Mouse (Mus musculus) gastrocnemius, postnatal 36 days (tissue): ENCODE measurements around the gene Zfp46. TPM values are rescaled to one million over a fixed set of nuclear protein-coding genes. Genes with fewer than 3 reads are reported as not detected.

Experiments used
- DNase-seq, 2 experiments: peaks; one replicate each; pipeline ENCODE4 v3.0.0; 2022
- intact Hi-C: fragments of 180-260 bp; cut with DNase I; formaldehyde crosslinking; loops from one replicate; pipeline ENCODE4 v1.15.1; 2025
- total RNA-seq, 2 experiments: library from RNA; stranded (reverse); gene quantifications; 2 replicates each; pipeline ENCODE4 v1.2.3; 2021

Gene Zfp46
- total RNA-seq, 2 experiments from 2014 or later: 19.7 to 22.4 TPM

DNA sequence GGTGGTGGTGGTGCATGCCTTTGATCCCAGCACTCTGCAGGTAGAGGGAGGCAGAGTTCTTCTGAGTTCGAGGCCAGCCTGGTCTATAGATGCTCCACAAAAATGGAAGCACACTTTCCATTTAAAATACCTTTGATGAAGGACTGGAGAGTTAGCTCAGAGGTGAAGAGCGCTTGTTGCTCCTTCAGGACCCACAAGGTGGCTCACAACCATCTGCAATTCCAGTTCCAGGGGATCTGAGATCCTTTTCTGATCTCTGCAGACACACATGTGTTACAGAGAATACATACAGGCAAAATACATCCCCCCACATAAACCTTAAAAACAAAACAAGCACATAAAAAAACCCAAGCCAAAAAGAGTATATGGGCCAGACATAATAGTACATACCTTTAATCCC is 23.9 kb downstream of the Zfp46 start:
- no peak for DNase-seq
- intact Hi-C loops: no loop called here

DNA sequence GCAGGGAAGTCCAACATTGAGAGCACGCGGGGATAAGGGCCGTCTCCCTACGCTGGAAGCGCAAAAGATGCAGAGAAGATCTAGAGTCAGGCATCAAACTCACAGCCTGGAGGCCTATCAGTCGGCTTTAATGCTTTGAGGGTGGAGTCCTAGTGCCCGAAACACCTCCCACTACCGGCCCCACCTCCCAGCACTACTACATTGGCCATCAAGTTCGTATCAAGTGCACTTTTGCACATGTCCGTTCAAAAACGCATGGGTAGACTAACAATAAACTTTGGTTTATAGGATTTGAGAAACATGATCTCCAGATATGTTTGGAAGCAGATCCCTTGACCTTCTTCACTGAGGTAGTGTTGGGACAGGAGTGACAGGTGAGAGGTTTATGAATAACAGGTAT is 25.3 kb downstream of the Zfp46 start:
- intact Hi-C loops: loop anchor here (2.0 kb wide), 1 partner anchor 49 kb away; no protein-coding TSS in a partner anchor

GRCm38 (mm10) chr4:136310229-136311041 is 26.0 kb downstream of the Zfp46 start, which contains the start of gene Hnrnpr:
Gene Hnrnpr, plus strand, starts transcription at chr4:136310942.
- intact Hi-C loops: loop anchor here (2.0 kb wide), 1 partner anchor 50 kb away; no protein-coding TSS in a partner anchor

More for the DNA sequence above, 25.3 kb downstream of the Zfp46 start:
- no peak for DNase-seq

DNA sequence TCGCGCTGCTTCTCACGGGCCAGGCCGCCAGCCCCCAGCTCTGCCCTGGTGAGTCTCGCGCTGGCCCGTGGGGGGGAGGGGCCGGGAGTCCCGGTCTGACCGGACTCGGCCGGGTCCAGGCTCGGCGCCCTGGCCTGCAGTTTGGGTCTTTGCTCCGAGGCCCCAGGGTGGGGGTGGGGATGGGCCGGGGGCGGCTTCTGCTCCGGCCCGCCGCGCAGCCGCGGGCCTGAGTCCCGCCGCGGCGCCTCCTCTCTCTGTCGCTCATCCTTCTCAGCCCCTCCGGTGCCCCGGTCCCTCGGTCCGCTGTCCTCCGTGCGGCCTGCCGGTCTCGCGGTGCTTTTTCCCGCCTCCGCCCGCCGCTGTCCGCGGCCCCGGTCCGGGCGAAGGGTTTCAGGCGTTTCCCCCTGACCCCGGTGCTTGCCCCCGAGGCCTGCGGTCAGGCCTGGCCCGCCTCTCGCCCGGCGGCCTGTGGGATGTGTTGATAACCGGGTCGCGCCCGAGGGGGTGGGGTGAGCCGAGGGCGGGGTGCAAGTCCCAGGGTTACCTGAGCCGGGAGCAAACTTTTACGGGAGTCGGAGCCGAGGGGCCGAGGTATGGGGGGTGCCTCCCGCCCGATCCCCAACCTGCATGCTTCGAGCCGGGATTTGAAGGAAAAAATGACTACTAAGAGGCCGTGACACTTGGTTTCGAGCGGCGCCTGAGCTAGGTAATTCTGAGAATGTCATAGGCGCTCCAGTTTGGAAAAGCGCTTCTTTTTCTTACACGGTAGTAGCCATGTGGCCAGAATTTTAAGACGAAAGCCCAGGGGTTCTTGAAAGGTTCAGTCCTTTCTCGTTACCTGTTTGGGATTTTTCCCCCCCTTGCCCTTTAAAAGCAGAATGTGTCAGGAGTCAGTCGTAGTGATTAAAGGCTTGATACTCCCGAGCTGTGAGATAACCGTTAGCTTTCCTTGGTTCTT is 26.8 kb downstream of the Zfp46 start:
- DNase-seq: peak; percentile 21 to 49
- intact Hi-C loops: loop anchor here (2.0 kb wide), 1 partner anchor 51 kb away; no protein-coding TSS in a partner anchor

More at GRCm38 (mm10) chr4:136310229-136311041, 26.0 kb downstream of the Zfp46 start, which contains the start of gene Hnrnpr:
- DNase-seq: peak; percentile 99

- intact Hi-C loops: no loop called here
- DNase-seq: no peak
Measured at GRCm38 (mm10) chr4:136312616-136313015, 28.1 kb downstream of the Zfp46 start.

DNA sequence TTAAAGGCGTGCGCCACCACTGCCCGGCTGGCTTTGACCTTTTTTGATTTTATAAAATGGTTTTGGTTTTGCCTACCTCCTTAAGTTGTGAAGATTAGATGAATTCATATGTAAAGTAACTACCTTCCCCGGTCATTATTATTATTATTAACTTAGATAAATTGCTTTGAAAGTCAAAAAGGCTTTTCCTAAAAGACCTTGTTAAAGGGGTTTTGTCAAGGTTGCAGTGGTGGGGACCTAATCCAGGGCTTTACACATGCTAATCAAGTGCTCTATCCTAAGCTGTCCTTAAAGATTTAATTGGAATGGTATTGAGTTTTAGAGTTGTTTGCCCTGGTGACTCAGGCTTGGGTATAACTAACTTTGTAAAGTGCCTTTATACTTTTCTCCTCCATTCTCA is 33.2 kb downstream of the Zfp46 start:
- intact Hi-C loops: no loop called here
- DNase-seq: no peak

GRCm38 (mm10) chr4:136320016-136320415 is 35.5 kb downstream of the Zfp46 start:
- no peak for DNase-seq
- intact Hi-C loops: loop anchor here (5.0 kb wide), 2 partner anchors 78 to 118 kb away; no protein-coding TSS in a partner anchor

DNA sequence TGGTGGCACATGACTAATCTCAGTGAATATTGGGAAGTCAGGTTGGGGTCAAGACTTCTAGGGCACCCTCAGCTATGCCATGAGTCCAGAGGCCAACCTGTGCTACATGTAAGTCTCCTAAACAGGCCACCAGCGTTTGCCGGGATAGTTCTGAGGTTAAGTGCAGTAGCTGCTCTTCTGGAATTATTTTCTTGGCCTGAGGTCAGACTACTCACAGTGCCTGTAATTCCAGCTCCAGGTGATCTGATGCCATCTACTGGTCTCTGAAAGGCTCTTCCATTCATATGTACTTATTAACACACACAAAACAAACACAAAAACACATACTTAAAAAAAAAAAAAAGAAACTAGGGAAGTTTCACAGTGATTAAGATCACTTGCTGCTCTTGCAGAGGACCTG is 39.7 kb downstream of the Zfp46 start:
- intact Hi-C loops: loop anchor here (2.0 to 5.0 kb wide), 3 partner anchors 65 to 122 kb away; no protein-coding TSS in a partner anchor

GRCm38 (mm10) chr4:136327238-136327637 is 42.8 kb downstream of the Zfp46 start:
- DNase-seq: no peak
- intact Hi-C loops: no loop called here

More for the DNA sequence above, 39.7 kb downstream of the Zfp46 start:
- no peak for DNase-seq

- no peak for DNase-seq
- intact Hi-C loops: no loop called here
Measured at GRCm38 (mm10) chr4:136328115-136328514, 43.6 kb downstream of the Zfp46 start.

DNA sequence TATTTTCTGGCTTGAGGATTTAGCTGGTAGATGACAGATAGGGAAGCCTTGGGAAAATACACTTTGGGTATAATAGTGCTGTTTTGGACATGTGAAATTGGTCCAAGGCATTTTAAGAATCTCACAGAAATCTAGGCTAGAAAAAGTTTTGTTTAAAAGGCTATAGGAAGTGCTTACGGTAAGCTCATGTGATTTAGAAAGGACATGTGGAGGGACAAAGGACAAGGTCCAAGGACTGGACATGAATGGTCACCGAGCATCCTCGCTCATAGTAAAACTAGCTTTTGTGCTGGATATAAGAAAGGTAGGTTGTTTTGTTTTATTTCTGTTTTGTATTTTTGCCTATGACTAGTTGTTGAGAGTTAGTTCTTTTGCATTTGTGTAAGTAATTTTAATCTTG is 47.2 kb downstream of the Zfp46 start:
- DNase-seq: no peak
- intact Hi-C loops: no loop called here

GRCm38 (mm10) chr4:136333191-136333590 is 48.7 kb downstream of the Zfp46 start:
- intact Hi-C loops: no loop called here
- DNase-seq: no peak

GRCm38 (mm10) chr4:136335065-136335464 is 50.6 kb downstream of the Zfp46 start:
- intact Hi-C loops: no loop called here

GRCm38 (mm10) chr4:136337129-136337528 is 52.6 kb downstream of the Zfp46 start:
- intact Hi-C loops: no loop called here
- no peak for DNase-seq

More at GRCm38 (mm10) chr4:136335065-136335464, 50.6 kb downstream of the Zfp46 start:
- DNase-seq: no peak

Other genes with a start within 250 kb of the Zfp46 start
- 100 to 1,000 TPM; 188 to 251 TPM for gene Rpl11, start 231.3 kb upstream of the Zfp46 start, total RNA-seq
- 10 to 100 TPM; 13.8 to 14.1 TPM for gene Id3, start 141.2 kb upstream of the Zfp46 start, total RNA-seq
- 1 to 10 TPM; 1.3 to 1.9 TPM for gene E2f2, start 112.3 kb upstream of the Zfp46 start, total RNA-seq
- 1 to 10 TPM; 1.8 to 2.1 TPM for gene Asap3, start 78.3 kb upstream of the Zfp46 start, total RNA-seq
- 100 to 1,000 TPM; 272 to 347 TPM for gene Tcea3, start 37.0 kb upstream of the Zfp46 start, total RNA-seq
- gene Hnrnpr, start 26.3 kb downstream of the Zfp46 start, total RNA-seq: 10 to 100 TPM; 16.4 to 21.1 TPM
- not detected for gene Htr1d, start 138.8 kb downstream of the Zfp46 start, total RNA-seq
- under 1 TPM; 0.15 to 0.38 TPM for gene 6030445D17Rik, start 177.6 kb downstream of the Zfp46 start, total RNA-seq
- 10 to 100 TPM; 12.6 to 13.1 TPM for gene Luzp1, start 185.1 kb downstream of the Zfp46 start, total RNA-seq